Mouse (Mus musculus) midbrain, embryonic 12.5 days (tissue): ENCODE data around the gene Fancg. TPM values are rescaled to one million over a fixed set of nuclear protein-coding genes. Genes with fewer than 3 reads are reported as not detected.
A peak's percentile ranks its signal among the peaks of the same experiment; 100 is the strongest.
"Not testable (repeated sequence)": the region's sequence is repeated elsewhere in the genome, so short reads cannot be mapped to it uniquely, and the experiment has no call there.

Experiments used
- ATAC-seq: fragments of 200-750 bp; cut with Nextera tagmentation; 2 replicates; pipeline ENCODE4 v1.8.0; 2017; ENCODE audit warnings: low read depth, moderate TSS enrichment, moderate library complexity; ENCODE audit not compliant: low FRiP score
- H3K27ac ChIP-seq: fragments of 300-500 bp; sonication (generic); replicated peaks from 2 replicates; pipeline ENCODE4 v1.5.1; 2016; ENCODE audit warnings: mild to moderate bottlenecking
- H3K27me3 ChIP-seq: fragments of 300-500 bp; sonication (generic); 2 replicates; pipeline ENCODE4 v1.6.1; 2016; ENCODE audit warnings: mild to moderate bottlenecking
- H3K36me3 ChIP-seq: fragments of 300-500 bp; sonication (generic); 2 replicates; pipeline ENCODE4 v1.6.1; 2016
- H3K4me1 ChIP-seq: fragments of 300-500 bp; sonication (generic); 2 replicates; pipeline ENCODE4 v1.6.1; 2016
- H3K4me2 ChIP-seq: fragments of 300-500 bp; sonication (generic); replicated peaks from 2 replicates; pipeline ENCODE4 v1.6.1; 2016; ENCODE audit warnings: mild to moderate bottlenecking, moderate library complexity
- H3K4me3 ChIP-seq: fragments of 300-500 bp; sonication (generic); 2 replicates; pipeline ENCODE4 v1.5.1; 2016; ENCODE audit warnings: mild to moderate bottlenecking
- H3K9ac ChIP-seq: fragments of 300-500 bp; sonication (generic); replicated peaks from 2 replicates; pipeline ENCODE4 v1.6.1; 2016; ENCODE audit warnings: mild to moderate bottlenecking, moderate library complexity
- H3K9me3 ChIP-seq: fragments of 300-500 bp; sonication (generic); 2 replicates; pipeline ENCODE4 v1.6.1; 2016; ENCODE audit warnings: mild to moderate bottlenecking
- WGBS: fragments of 180-500 bp; shearing (Covaris S2); methylation state at CpG from one replicate; pipeline ENCODE4 v1.1.7; 2016; 5-methylcytosine and 5-hydroxymethylcytosine counted together
- polyA plus RNA-seq: library from polyadenylated mRNA; unstranded; fragments of >200 nt; fragmentation: Nextera tagmentation; extraction: Ambion mirVana; gene quantifications from 2 replicates; pipeline ENCODE4 v1.2.1, GENCODE M21; 2016

The Fancg gene
- polyA plus RNA-seq, 1 experiment from 2014 or later, result 24.0 TPM

GRCm38 (mm10) chr4:43018156-43018555 is 7.8 kb upstream of the Fancg start:
- peaks cover 65% of the 10 kb centered on the region for H3K36me3 ChIP-seq

GRCm38 (mm10) chr4:43012091-43012490 is 1.8 kb upstream of the Fancg start:
- Histone ChIP-seq H3K27me3 (no peaks in the 10 kb centered on the region), H3K4me2 (no peak overlapping the region), H3K27ac (no peak overlapping the region), H3K36me3 (0 out of 2 replicates have a peak, but pooled peaks cover 5% of the 10 kb centered on the region), H3K9me3 (no peaks in the 10 kb centered on the region), H3K4me1 (peaks cover 12% of the 10 kb centered on the region), H3K4me3 (no peak overlapping the region), H3K9ac (no peak overlapping the region)
- ATAC-seq, result no peak
- WGBS, result 97% methylated on average over 1 of the region's 1 CpGs

More at GRCm38 (mm10) chr4:43018156-43018555, 7.8 kb upstream of the Fancg start:
- Histone ChIP-seq H3K4me1 (no peaks in the 10 kb centered on the region), H3K9me3 (no peaks in the 10 kb centered on the region), H3K27ac (no peak overlapping the region), H3K4me3 (no peak overlapping the region), H3K27me3 (no peaks in the 10 kb centered on the region), H3K9ac (no peak overlapping the region), H3K4me2 (no peak overlapping the region)
- 92% methylated on average over 4 of the region's 4 CpGs for WGBS
- ATAC-seq, result no peak

DNA sequence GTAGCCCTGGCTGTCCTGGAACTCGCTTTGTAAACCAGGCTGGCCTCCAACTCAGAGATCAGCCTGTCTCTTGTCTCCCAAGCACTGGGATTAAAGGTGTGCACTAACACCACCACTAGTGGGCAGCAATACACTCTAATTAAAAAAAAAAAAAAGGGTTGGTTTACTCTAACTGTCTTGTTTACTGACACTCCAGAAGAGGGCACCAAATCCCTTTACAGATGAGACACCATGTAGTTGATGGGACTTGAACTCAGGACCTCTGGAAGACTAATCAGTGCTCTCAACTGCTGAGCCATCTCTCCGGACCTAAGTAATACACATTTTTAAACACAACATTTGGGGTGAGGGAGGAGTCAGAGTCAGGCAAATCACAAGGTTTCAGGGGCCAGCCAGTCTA is 4.5 kb downstream of the Fancg start:
- Histone ChIP-seq H3K4me1 (peaks cover 13% of the 10 kb centered on the region), H3K36me3 (no peaks in the 10 kb centered on the region)
- ATAC-seq, result no peak

DNA sequence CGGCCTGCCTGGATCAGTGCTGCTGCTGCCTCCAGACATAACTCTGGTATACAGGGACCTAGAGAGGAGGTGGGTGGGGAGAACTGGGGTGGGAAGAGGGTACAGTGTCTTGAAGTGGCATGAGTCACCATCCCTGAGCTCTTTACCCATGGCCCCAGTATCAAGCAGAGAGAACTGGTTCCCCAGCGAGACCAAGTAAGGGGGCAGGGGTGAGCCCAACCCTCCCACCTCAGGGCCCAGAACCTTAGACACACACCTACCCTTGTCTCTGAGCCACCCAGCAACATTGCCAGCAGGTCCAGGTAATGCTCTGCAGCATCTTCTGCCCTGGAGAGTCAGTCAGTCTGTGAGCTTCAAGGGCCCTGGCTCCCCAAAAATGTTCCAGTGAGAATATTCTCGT is 5.4 kb downstream of the Fancg start:
- 95% methylated on average over 3 of the region's 3 CpGs for WGBS
- no peaks in the 10 kb centered on the region for H3K36me3 ChIP-seq
- no peaks in the 10 kb centered on the region for H3K27me3 ChIP-seq
- H3K4me1 ChIP-seq, result peaks cover 15% of the 10 kb centered on the region
- no peak overlapping the region for H3K4me2 ChIP-seq
- no peak overlapping the region for H3K4me3 ChIP-seq
- no peak for ATAC-seq
- no peaks in the 10 kb centered on the region for H3K9me3 ChIP-seq
- no peak overlapping the region for H3K27ac ChIP-seq
- H3K9ac ChIP-seq, result no peak overlapping the region

More for the DNA sequence above, 4.5 kb downstream of the Fancg start:
- H3K4me2 ChIP-seq, result no peak overlapping the region
- 59% methylated on average over 2 of the region's 2 CpGs for WGBS
- H3K27ac ChIP-seq, result no peak overlapping the region
- no peaks in the 10 kb centered on the region for H3K9me3 ChIP-seq
- no peaks in the 10 kb centered on the region for H3K27me3 ChIP-seq
- H3K9ac ChIP-seq, result no peak overlapping the region
- no peak overlapping the region for H3K4me3 ChIP-seq

GRCm38 (mm10) chr4:43002756-43003439 is 7.4 kb downstream of the Fancg start:
- Histone ChIP-seq H3K4me3 (no peak overlapping the region), H3K9ac (no peak overlapping the region), H3K4me1 (peaks cover 16% of the 10 kb centered on the region), H3K4me2 (no peak overlapping the region), H3K27ac (no peak overlapping the region), H3K27me3 (no peaks in the 10 kb centered on the region), H3K9me3 (no peaks in the 10 kb centered on the region), H3K36me3 (no peaks in the 10 kb centered on the region)
- WGBS, result 82% methylated on average over 12 of the region's 12 CpGs
- no peak for ATAC-seq

GRCm38 (mm10) chr4:43001272-43001671 is 9.0 kb downstream of the Fancg start:
- ATAC-seq, result no peak
- Histone ChIP-seq H3K9me3 (no peaks in the 10 kb centered on the region), H3K4me3 (no peak overlapping the region), H3K4me2 (no peak overlapping the region), H3K27me3 (no peaks in the 10 kb centered on the region), H3K27ac (peak overlapping the region; percentile 91), H3K4me1 (peaks cover 27% of the 10 kb centered on the region), H3K36me3 (no peaks in the 10 kb centered on the region), H3K9ac (no peak overlapping the region)
- 98% methylated on average over 2 of the region's 2 CpGs for WGBS

DNA sequence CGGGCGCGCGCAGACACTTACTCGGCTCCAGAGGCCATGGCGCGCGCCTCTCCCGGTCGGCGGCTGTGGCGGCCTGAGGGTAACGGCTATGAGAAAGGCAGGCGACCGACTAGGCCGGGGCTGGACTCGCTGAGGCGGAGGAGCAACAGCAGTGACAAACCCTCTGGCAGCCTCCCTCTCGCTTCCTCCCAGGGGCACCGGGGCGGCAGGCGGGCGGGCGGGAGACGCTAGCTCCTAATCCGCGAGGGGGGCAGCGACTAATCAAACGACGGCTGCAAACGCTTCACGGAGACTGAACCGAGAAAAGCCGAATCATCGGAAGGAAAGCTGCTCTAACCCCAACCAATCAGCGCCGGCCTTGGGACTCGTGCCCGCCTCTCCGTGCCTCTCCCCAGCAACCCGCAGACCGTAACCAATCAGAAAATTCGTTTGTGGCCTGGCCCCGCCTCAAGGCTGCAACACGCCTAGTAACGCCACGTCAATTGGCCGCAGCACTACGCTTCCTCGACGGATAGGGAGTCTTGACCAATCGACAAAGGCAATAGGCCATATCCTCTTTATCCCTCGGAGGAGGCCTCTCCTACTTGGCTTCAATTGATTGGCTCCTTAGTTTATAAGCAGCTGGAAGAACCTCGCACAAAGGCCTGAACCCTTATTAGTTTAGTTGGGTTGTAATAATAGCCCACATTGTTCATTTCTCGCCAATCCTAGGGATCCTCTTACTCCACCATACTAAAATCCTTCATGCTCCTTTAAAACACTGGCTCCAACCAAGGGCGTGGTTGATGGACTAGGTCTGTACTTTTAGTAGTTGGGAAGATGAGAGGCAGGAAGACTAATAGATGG is 9.9 kb downstream of the Fancg start, which contains the start of gene Vcp:
Gene Vcp (minus strand): TSS at position 367 of the 846 bp plus-strand sequence.
- H3K4me1 ChIP-seq, result peaks cover 27% of the 10 kb centered on the region
- H3K27me3 ChIP-seq, H3K36me3 ChIP-seq, H3K9me3 ChIP-seq: not testable (repeated sequence)
- H3K27ac ChIP-seq, result peak within 1 kb of the TSS; percentile 98
- WGBS, result under 1% methylated on average over 50 of the region's 56 CpGs
- H3K4me3 ChIP-seq, result peak within 1 kb of the TSS; percentile 76
- peak within 1 kb of the TSS; percentile 73 for H3K9ac ChIP-seq
- peak; percentile 96 for ATAC-seq
- peak within 1 kb of the TSS; percentile 90 for H3K4me2 ChIP-seq

DNA sequence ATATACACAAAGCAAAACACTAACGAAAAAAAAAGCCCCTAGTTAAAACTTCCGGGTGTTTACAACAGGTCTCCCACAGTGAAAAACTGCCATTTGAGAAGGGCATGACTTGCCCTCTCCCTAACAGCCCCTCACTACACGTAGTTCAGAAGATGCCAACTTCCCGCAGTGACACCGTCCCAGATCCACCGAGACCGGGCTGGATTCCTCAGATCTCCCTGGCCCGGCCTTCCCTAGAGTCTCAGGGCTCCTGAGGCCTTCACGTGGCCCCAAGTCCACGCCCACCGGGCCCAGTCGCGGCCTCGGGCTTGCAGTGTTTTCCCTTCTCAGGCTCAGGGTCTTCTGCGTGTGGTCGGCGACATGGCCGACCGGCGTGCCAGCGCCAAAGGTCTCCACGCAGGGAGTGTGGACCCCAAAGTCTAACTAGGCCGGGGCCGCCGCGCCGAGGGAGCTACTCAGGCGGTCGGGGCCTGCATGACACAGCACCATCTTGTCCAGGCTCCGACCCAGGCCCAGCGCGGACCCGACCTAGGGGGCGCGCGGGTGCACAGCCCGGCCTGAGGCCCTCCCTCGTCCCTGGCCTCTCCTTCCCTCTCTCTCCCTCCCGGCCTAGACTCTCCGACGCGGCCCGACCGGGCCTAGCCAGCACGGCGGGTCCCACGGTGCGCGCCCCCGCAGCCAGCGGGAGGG is 10.7 kb downstream of the Fancg start:
- H3K4me1 ChIP-seq, result peaks cover 27% of the 10 kb centered on the region
- H3K9ac ChIP-seq, result peak overlapping the region; percentile 73
- peak overlapping the region; percentile 98 for H3K27ac ChIP-seq
- H3K9me3 ChIP-seq, result no peaks in the 10 kb centered on the region
- H3K27me3 ChIP-seq, result no peaks in the 10 kb centered on the region
- H3K36me3 ChIP-seq, result peaks cover 11% of the 10 kb centered on the region
- peak overlapping the region; percentile 76 for H3K4me3 ChIP-seq
- peak; percentile 74 for ATAC-seq
- under 1% methylated on average over 51 of the region's 51 CpGs for WGBS
- peak overlapping the region; percentile 90 for H3K4me2 ChIP-seq

DNA sequence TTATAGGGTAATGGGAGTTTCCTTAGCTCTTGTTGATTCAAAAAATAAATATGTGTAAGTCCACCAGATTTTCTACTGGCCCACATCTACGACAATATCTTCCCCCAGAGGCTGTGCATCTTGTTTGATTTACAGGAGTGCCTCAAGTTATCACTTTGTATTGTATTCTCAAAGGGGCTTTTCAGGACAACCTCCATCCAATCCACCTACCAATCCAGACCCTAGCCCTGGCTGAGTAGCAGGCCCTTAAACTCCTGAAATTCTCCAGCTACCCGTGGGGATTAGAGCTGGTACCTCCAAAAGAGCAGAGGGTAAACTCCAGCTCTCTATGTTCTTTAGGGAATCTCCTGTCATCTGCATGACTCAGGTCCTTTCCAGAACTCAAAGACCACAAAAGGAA is 12.3 kb downstream of the Fancg start:
- Histone ChIP-seq H3K9me3 (no peaks in the 10 kb centered on the region), H3K9ac (peak overlapping the region; percentile 3; the same call in 1 of the 2 replicates), H3K4me3 (peak overlapping the region; percentile 76), H3K27ac (no peak overlapping the region), H3K4me1 (peaks cover 27% of the 10 kb centered on the region), H3K27me3 (no peaks in the 10 kb centered on the region), H3K36me3 (peaks cover 27% of the 10 kb centered on the region), H3K4me2 (peak overlapping the region; percentile 90)
- 66% methylated on average over 2 of the region's 2 CpGs for WGBS
- ATAC-seq, result no peak

GRCm38 (mm10) chr4:42988296-42988695 is 22.0 kb downstream of the Fancg start:
- no peak overlapping the region for H3K9ac ChIP-seq
- WGBS, result 87% methylated on average over 1 of the region's 1 CpGs
- no peaks in the 10 kb centered on the region for H3K4me1 ChIP-seq
- ATAC-seq, result no peak
- H3K4me2 ChIP-seq, result no peak overlapping the region
- no peaks in the 10 kb centered on the region for H3K27me3 ChIP-seq
- no peaks in the 10 kb centered on the region for H3K9me3 ChIP-seq
- H3K36me3 ChIP-seq, result peaks cover 98% of the 10 kb centered on the region
- H3K4me3 ChIP-seq, result no peak overlapping the region
- no peak overlapping the region for H3K27ac ChIP-seq

GRCm38 (mm10) chr4:42980467-42980866 is 29.8 kb downstream of the Fancg start:
- H3K4me3 ChIP-seq, H3K4me2 ChIP-seq, H3K27ac ChIP-seq, H3K9me3 ChIP-seq, H3K4me1 ChIP-seq, H3K9ac ChIP-seq, H3K27me3 ChIP-seq, ATAC-seq: not testable (repeated sequence)
- WGBS, result 98% methylated on average over 8 of the region's 8 CpGs
- peaks cover 76% of the 10 kb centered on the region for H3K36me3 ChIP-seq

DNA sequence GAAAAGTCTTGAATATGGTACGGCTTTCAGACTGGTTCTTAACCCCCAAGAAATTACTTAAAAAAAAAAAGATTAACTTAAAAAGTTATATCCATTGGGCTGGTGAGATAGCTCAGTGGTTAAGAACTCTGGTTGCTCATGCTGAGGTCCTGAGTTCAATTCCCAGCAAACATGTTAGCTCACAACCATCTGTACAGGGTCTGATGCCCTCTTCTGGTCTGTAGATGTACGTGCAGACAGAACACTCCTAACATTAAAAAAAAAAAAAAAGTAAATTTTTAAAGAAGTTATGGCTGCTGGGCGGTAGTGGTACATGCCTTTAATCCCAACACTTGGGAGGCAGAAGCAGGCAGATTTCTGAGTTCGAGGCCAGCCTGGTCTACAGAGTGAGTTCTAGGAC is 32.2 kb downstream of the Fancg start:
- Histone ChIP-seq H3K9me3 (no peaks in the 10 kb centered on the region), H3K27ac (no peak overlapping the region), H3K4me1 (no peaks in the 10 kb centered on the region), H3K36me3 (peaks cover 57% of the 10 kb centered on the region), H3K4me3 (no peak overlapping the region), H3K27me3 (no peaks in the 10 kb centered on the region), H3K9ac (no peak overlapping the region), H3K4me2 (no peak overlapping the region)
- no peak for ATAC-seq
- WGBS, result 90% methylated on average over 4 of the region's 4 CpGs
